Mouse (Mus musculus) spleen, adult 2 months (tissue): ENCODE data around the gene Btbd3.

Experiments
- CTCF ChIP-seq: fragments of 200-500 bp; IDR thresholded peaks from 2 replicates; pipeline ENCODE4 v1.5.1; 2011; ENCODE audit warnings: mild to moderate bottlenecking, inconsistent platforms; ENCODE audit not compliant: insufficient read depth, insufficient read length, insufficient replicate concordance; ENCODE audit errors: extremely low read depth
- POLR2A ChIP-seq: fragments of 200-500 bp; IDR thresholded peaks from 2 replicates; pipeline ENCODE4 v1.6.1; 2011; ENCODE audit warnings: low read depth, low read length, inconsistent platforms

DNA sequence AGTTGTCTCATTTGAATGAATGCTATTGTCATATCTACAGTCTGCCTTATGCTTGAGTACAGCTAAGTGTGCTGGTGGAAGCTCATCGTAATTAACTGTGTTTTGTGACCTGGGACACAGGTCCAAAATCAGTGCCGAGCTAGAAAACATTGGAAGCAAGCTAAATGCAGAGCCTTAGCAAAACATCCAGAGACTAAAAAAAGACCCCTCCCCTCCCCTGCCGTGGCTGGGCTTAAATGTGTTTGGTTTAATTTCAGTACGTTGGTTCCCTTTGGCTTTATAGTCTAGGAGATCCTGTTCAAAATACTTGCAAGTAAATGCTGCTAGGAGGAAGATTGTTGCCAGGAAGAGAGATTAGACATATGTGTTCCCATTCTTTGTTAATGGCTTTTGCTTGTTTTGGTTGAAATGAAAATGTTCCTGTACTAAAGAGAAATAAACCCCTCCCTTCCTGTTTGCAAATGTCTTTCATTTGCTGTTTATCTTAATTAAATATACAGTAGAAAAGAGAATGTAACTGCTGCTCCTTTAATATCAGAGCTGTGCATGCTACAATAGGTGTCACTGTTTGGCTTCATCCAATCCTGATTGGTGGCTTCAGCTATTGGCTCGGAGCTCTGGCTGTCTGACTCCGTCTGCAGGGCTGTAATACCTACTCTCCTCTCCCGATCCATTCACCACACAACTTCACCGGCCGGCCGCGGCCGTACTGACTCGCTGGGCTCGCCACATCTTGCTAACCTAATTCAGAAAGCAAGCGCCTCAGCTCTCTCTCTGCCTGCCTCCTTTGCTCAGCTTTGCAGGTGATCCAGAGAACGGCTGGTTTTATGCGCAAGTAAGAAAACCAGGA lies 21.7 kb downstream of the Btbd3 start:
- no peak for TF ChIP-seq POLR2A
- TF ChIP-seq CTCF = no peak
